Comparison of ENCODE assay signal across 13 mouse cellular contexts in the genomic region with DNA sequence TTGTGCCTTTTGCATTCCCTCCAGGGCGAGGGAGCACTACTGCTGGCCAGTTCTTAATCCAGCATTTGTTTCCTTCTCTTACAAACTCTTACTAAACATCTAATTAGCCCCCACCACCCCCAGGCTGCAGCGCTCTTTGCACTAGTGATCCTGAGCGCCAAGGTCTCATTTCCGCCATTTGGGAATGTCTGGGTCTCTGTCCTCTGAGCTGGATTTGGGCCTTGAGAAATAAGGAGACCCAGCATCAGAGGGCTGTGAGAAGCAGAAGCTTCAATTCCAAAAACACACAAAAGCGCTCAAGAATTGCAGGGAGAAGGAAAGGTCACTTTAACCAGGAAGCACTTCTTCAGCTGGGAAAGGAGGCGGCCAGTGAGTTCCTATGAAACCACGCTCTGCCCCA. TPM values are rescaled to one million over a fixed set of nuclear protein-coding genes. Genes with fewer than 3 reads are reported as not detected.
DNase-seq lines count a peak whose midpoint lies in the region; ATAC-seq and TF ChIP-seq lines count a peak whose summit lies in the region.
"Had no signal": no experiment of that assay in that cellular context is flagged by ENCODE, and none has a peak within 500 bp of the region (broad histone marks: within the 10 kb centered on the region; RNA-seq: fewer than 3 reads in every experiment).

No protein-coding gene starts in this region.

- H3K36me3 ChIP-seq in embryonic facial prominence, embryonic 12.5 days = no peaks in the 10 kb centered on the region
- H3K36me3 ChIP-seq in hindbrain, embryonic 16.5 days (ENCODE audit: control insufficient read depth, insufficient read depth, low read length) = no peaks in the 10 kb centered on the region
- H3K36me3 ChIP-seq in midbrain, postnatal 0 days (ENCODE audit: insufficient read depth, low read length) = no peaks in the 10 kb centered on the region

- 72% methylated on average over 7 of the region's 7 CpGs for WGBS in embryonic facial prominence, embryonic 12.5 days
- WGBS in hindbrain, embryonic 16.5 days = 62% methylated on average over 7 of the region's 7 CpGs
- WGBS in midbrain, postnatal 0 days = 58% methylated on average over 7 of the region's 7 CpGs

- H3K9me3 ChIP-seq in embryonic facial prominence, embryonic 12.5 days = no peaks in the 10 kb centered on the region
- H3K9me3 ChIP-seq in hindbrain, embryonic 16.5 days (ENCODE audit: control insufficient read depth, low read length) = no peaks in the 10 kb centered on the region
- H3K9me3 ChIP-seq in midbrain, postnatal 0 days (ENCODE audit: low read length) = no peaks in the 10 kb centered on the region

- peak overlapping the region; percentile 24; the same call in 1 of the 2 replicates for H3K27ac ChIP-seq in embryonic facial prominence, embryonic 12.5 days
- peak overlapping the region; percentile 74 for H3K27ac ChIP-seq in hindbrain, embryonic 16.5 days (ENCODE audit: low read depth, low read length)
- peak overlapping the region; percentile 64 for H3K27ac ChIP-seq in midbrain, postnatal 0 days (ENCODE audit: low read depth, low read length)

- DNase-seq in kidney, adult 9 months = peak; percentile 21
- no peak for DNase-seq in kidney, postnatal 4 days
- no peak for DNase-seq in midbrain, postnatal 0 days (ENCODE audit: low spot score)
- DNase-seq in cerebellum, adult 8-10 months = no peak
- no peak for DNase-seq in right cerebral cortex, adult 2 months (ENCODE audit: low spot score in 2 of 2)
- DNase-seq in adrenal gland, postnatal 25 days = no peak
- DNase-seq: lung, adult 2 months had no signal

- no peak overlapping the region for H3K4me2 ChIP-seq in embryonic facial prominence, embryonic 12.5 days (replicated peaks)
- H3K4me2 ChIP-seq in hindbrain, embryonic 16.5 days (ENCODE audit: low read length) = no peak overlapping the region
- no peak overlapping the region for H3K4me2 ChIP-seq in midbrain, postnatal 0 days (ENCODE audit: low read depth, low read length, poor library complexity, severe bottlenecking)

- no peak overlapping the region for H3K9ac ChIP-seq in embryonic facial prominence, embryonic 12.5 days
- no peak overlapping the region for H3K9ac ChIP-seq in hindbrain, embryonic 16.5 days (ENCODE audit: low read depth, low read length)
- no peak overlapping the region for H3K9ac ChIP-seq in midbrain, postnatal 0 days (replicated peaks; ENCODE audit: low read length, poor library complexity, severe bottlenecking)

- no peaks in the 10 kb centered on the region for H3K27me3 ChIP-seq in embryonic facial prominence, embryonic 12.5 days
- no peaks in the 10 kb centered on the region for H3K27me3 ChIP-seq in hindbrain, embryonic 16.5 days (replicated peaks; ENCODE audit: control insufficient read depth, insufficient read depth, low read length)
- H3K27me3 ChIP-seq in midbrain, postnatal 0 days (ENCODE audit: insufficient read depth, low read length) = no peaks in the 10 kb centered on the region
- H3K27me3 ChIP-seq: Patski had no signal

- H3K4me3 ChIP-seq in embryonic facial prominence, embryonic 12.5 days = no peak overlapping the region
- H3K4me3 ChIP-seq in hindbrain, embryonic 16.5 days (ENCODE audit: low read length) = no peak overlapping the region
- H3K4me3 ChIP-seq in midbrain, postnatal 0 days (ENCODE audit: low read depth, low read length) = no peak overlapping the region

- TF ChIP-seq CTCF in midbrain, postnatal 0 days (IDR thresholded peaks at IDR 0.05) = no peak

- no peak for ATAC-seq in embryonic facial prominence, embryonic 12.5 days (ENCODE audit: insufficient number of reproducible peaks, insufficient read depth, low FRiP score, low TSS enrichment)
- no peak for ATAC-seq in hindbrain, embryonic 16.5 days
- no peak for ATAC-seq in midbrain, postnatal 0 days (ENCODE audit: low FRiP score)
- ATAC-seq: Patski had no signal

- H3K4me1 ChIP-seq in embryonic facial prominence, embryonic 12.5 days = peaks cover 7% of the 10 kb centered on the region; the same call in 1 of the 2 replicates
- H3K4me1 ChIP-seq in hindbrain, embryonic 16.5 days (ENCODE audit: control insufficient read depth, insufficient read depth, low read depth, low read length) = peaks cover 31% of the 10 kb centered on the region
- H3K4me1 ChIP-seq in midbrain, postnatal 0 days (ENCODE audit: insufficient read depth, low read length) = no peaks in the 10 kb centered on the region

RNA-seq across cellular contexts. Expression of a gene that starts 7.8 kb away (rescaled TPM):
- polyA plus RNA-seq in embryonic facial prominence, embryonic 12.5 days (2016; fragmentation: Nextera tagmentation; extraction: Ambion mirVana) = 2.4 and 3.2 TPM in 2 replicates
- polyA plus RNA-seq in hindbrain, embryonic 16.5 days (2015; fragmentation: Nextera tagmentation; extraction: Ambion mirVana) = 0.91 and 1.0 TPM in 2 replicates
- total RNA-seq in midbrain, postnatal 0 days (2014; rRNA removed) = 1.3 and 3.0 TPM in 2 replicates
- polyA plus RNA-seq in midbrain, postnatal 0 days (2015; fragmentation: Nextera tagmentation; extraction: Ambion mirVana) = 5.0 and 7.6 TPM in 2 replicates
- total RNA-seq in adrenal gland, postnatal 25 days (2021) = not detected in 2 replicates
- total RNA-seq: gastrocnemius, adult 18-20 months; layer of hippocampus, postnatal 10 days had no signal
- polyA plus RNA-seq: heart, embryonic 16.5 days; lung, adult 2 months; Patski had no signal

RNA-seq across cellular contexts. Expression of a gene that starts 27.9 kb away (rescaled TPM):
- polyA plus RNA-seq in embryonic facial prominence, embryonic 12.5 days (2016; fragmentation: Nextera tagmentation; extraction: Ambion mirVana) = 78.5 and 82.8 TPM in 2 replicates
- polyA plus RNA-seq in hindbrain, embryonic 16.5 days (2015; fragmentation: Nextera tagmentation; extraction: Ambion mirVana) = 120 and 123 TPM in 2 replicates
- 70.8 and 70.9 TPM in 2 replicates for total RNA-seq in midbrain, postnatal 0 days (2014; rRNA removed)
- polyA plus RNA-seq in midbrain, postnatal 0 days (2015; fragmentation: Nextera tagmentation; extraction: Ambion mirVana) = 129 and 132 TPM in 2 replicates
- 32.3 and 34.6 TPM in 2 replicates for total RNA-seq in adrenal gland, postnatal 25 days (2021)

Comparison
In these comparisons a context has a peak if more than half of its experiments do, and no peak if none do; other contexts are left out.
1. H3K27ac ChIP-seq: peak in every context shown above with its lines; median percentile 74 in hindbrain, embryonic 16.5 days; 64 in midbrain, postnatal 0 days; 24 in embryonic facial prominence, embryonic 12.5 days.